Mouse (Mus musculus) T-helper 2 cell (primary cell): ENCODE measurements around the gene Rnasek.

Source experiments
- in situ Hi-C: fragments of 300-600 bp; cut with MboI, MseI; formaldehyde crosslinking; loops from one replicate; pipeline ENCODE4 v1.15.1; 2025; ENCODE audit warnings: high pct_unique_total_duplicates

Gene Rnasek

DNA sequence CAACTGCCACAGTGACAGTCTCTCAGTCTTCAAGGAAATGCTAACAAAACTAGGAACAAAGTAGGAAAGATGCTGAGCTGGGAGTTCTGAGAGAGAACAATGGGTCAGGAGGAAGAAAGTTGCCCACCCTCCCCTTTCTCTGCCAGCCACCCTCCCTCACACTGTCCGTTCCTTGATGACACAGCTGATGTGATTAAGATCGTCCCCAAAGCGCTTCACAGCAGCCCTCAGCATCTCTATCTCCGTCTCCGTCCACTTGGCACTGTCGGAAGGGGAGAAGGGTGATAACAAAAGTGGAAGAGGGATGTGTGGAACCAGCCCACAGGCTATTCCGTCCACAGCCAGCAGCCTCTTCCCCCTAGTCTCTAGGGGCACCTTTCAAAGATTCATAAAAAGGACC lies 2.9 kb downstream of the Rnasek start:
- in situ Hi-C loops = no loop called here

GRCm38 (mm10) chr11:70235254-70235900 lies 4.3 kb downstream of the Rnasek start:
- in situ Hi-C loops = no loop called here

DNA sequence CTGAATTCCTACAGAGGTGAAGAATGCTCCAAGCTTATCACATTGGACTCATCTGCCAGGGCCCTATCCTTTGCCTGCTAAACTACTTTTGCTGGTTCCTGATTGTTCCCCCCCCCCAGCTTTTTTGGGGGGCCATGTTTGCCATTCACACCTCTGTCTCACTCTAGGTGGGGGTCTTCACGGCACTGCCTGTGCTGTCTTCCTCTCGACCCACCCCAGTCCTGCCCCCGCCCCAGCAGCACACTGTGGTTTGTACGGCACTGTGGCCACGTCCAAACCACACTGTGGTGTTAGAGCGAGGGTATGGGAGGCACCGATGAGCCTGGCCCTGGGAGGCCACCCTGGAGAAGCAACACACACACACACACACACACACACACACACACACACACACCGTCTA lies 5.1 kb downstream of the Rnasek start:
- in situ Hi-C loops = no loop called here

DNA sequence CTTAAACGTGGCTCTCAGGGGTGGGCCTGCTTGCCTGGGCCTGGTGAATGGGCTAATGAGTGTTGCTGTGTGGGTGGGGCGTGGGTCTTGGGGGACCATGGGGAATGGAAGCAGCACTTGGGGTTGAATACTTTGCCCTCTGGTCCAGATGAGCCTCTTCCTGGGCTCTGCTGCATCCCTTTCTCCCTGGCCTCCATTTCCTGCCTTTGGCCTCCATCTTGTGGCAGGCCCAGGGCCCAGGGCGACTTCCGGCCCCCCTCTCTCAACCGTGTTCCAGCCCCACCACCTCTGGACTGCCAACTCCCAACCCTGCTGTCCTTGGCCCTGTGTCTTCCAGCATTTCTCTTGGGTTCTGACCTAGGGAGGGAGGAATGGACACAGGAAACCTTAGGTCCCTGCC lies 5.6 kb downstream of the Rnasek start:
- in situ Hi-C loops = no loop called here

GRCm38 (mm10) chr11:70233016-70233415 lies 6.6 kb downstream of the Rnasek start:
- in situ Hi-C loops = no loop called here

DNA sequence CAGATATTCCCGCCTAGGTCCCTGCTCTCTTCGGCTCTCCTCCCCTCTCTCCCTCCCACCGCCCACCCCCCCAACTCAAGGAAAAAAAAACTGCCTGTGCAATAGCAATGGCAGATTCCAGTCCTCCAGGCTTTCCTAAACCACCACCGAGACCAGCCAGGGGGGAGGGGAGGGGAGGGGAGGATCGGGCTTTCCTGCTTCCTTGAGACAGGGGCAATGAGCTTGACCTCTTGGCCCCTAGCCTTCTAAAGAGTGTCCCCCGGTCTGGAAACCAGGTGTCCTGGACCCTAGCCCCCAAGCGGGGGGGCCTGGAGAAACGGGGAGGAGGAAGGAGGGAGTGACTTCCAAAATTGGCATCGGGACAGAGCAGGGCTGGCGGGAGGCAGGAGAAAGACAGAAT lies 7.1 kb downstream of the Rnasek start:
- in situ Hi-C loops = no loop called here

DNA sequence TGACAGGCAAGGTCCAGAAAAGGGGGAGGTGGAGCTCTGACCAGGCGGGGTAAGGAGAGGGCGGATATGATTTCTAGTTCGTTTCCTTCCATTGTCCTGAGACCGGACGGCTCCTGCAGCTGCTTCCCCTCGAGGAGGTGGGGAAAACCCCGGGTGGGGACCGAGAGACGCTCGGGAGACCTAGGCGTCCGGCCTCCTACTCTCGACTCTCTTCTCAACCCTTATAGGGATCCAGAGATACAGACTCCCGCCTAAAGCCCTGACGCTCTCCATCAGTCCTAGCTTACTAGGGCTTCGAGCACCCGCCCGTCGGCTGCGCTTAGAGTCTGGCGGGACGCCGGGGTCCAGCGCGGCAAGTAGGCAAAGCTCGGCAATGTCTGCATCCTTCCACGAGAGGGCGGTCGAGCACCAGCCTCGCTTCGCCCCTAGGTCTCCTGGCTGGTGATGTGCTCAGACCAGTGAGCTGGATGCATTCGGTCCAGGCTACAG lies 9.4 kb downstream of the Rnasek start:
- in situ Hi-C loops = no loop called here

DNA sequence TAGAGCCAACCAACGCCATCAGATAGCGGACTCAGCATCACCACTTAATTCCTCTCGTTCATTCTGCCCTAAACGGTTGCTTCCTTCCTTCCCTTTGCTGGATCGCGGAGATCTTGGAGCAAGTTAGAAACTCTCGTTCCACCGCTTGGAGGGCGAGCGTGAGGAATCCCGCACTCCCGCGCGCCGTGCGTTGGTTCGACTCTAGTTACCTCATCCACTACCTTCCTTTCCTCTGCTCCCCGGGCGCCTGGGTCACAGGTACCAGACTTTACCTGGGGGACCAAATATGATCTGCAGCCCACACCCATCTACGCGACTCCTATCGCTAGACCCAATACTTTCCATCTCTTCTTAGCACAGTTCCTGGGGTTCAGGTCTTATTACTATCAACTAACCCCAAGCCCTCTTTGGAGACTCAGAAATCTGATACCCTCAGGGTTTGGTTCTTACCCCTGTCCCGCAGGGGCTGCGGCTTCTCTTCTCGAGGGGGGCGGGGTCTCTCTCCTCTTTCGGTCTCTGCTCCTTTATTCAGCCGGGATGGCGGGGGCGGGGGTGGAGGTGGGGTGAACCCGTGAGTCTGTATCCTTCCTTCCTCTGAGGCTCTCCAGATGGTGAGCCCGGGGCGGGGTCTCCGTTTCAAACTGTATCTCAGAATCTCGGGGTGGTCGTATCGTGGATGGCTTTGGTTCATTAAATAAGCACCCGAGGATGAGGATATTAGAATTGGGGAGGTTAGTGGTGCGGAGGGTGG lies 10.2 kb downstream of the Rnasek start, which contains the start of gene Bcl6b:
TSS of gene Bcl6b (minus strand) at position 539 of the 751 bp plus-strand sequence.
- in situ Hi-C loops = no loop called here

- in situ Hi-C loops = no loop called here
Measured at GRCm38 (mm10) chr11:70228828-70229227, 10.8 kb downstream of the Rnasek start.

- in situ Hi-C loops = no loop called here
Measured at GRCm38 (mm10) chr11:70227661-70228245, 11.9 kb downstream of the Rnasek start.

- in situ Hi-C loops = no loop called here
Measured at GRCm38 (mm10) chr11:70227126-70227525, 12.5 kb downstream of the Rnasek start.

DNA sequence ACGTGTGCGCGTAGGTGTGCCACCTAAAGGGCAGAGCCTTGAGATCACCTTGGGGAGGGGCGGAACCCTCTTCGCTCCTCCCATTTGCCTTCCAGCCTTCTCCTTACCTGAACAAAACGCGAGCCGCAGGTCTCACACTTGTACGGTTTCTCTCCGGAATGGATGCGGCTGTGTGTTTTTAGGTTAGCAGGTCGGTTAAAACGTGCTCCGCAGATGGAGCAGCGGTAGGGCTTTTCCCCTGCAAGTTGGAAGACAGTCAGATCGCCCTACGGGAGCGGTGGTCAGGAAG lies 13.1 kb downstream of the Rnasek start:
- in situ Hi-C loops = no loop called here

GRCm38 (mm10) chr11:70225798-70226601 lies 13.6 kb downstream of the Rnasek start:
- in situ Hi-C loops = no loop called here

GRCm38 (mm10) chr11:70223724-70224123 lies 15.9 kb downstream of the Rnasek start:
- in situ Hi-C loops = no loop called here

DNA sequence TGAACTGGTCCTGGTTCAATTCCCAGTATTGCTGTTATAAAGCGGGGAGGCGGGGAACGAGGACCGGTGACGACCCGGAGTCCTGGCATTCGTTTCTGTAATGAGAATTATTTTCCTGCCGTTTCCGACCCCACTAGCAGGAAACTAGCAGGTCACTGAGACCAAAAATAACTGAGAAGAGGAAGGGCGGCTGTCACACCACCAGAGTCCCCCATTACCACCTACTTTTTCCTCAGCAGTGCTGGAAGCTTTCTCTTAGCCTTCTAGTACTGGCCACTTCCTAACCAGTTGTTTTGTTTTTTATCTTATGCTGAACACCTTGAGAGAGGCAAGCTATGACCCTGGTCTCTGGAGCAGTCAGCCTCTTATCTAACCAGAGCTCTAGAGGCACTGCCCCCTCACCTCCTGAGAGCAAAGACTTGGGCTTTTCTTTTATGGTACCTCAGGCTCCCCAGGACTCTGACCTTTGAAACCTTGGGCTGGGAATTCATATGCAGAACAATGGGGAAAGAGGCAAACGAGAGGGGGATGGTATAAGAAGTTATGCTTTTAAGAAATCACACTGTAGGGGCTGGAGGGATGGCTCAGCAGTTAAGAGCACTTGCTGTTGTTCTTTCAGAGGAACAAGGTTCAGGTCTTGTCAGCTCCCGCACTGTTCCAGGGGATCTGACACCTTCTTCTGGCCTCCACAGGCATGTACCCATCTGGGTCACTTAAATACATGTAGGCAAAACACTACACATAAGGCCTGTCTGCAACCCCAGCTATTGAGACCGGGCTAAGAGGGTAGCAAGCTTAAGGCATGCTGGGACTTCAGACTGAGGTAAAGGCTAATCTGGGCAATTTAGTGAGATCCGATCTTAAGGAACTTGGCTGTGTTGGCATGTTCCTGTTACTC lies 17.8 kb downstream of the Rnasek start:
- in situ Hi-C loops = no loop called here

DNA sequence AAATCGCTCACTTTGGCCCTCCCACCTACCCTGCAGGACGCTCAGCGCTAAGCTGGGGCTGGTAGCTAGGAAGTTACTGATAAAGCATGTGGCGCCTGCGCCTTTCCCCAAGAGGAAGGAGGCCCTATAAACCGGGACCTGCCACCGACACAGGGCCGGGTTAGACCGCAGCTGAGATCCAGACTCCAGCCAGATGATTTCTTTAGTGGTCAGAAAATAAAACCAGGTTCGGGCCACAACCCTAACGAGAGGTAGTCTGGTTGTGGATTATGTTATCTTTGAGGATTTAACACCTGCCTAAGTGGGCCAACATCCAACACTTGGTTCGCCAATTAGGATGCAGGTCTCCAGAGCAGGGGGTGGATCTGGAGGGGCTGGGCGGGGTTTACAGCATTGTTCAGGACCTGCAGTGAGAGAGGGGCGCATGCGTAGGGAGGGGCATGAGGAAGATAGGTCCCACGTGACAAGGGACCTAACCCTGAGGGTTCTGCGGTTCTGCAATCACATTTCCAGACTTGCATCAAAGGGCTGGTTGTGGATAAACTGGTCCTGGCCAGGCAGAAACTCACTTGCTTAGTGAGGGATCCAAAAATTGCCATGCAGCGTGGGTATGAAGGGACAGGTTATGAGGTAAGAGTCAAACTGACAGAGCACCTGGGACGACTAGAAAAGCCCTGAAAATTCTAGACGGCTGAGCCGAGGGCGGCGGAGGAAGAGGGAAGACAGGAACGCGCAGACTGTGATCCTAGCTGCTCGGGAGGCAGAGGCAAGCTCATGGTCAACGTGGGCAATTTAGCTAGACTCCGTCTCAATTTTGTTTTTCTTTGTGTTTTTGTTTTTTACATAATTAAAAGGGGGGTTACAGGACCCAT lies 18.7 kb downstream of the Rnasek start, which contains the start of gene Slc16a13:
TSS of gene Slc16a13 (minus strand) at position 334 of the 872 bp plus-strand sequence.
- in situ Hi-C loops = no loop called here

- in situ Hi-C loops = no loop called here
Measured at GRCm38 (mm10) chr11:70220323-70220722, 19.3 kb downstream of the Rnasek start.

- in situ Hi-C loops = no loop called here
Measured at GRCm38 (mm10) chr11:70219873-70220272, 19.8 kb downstream of the Rnasek start.

GRCm38 (mm10) chr11:70218741-70219470 lies 20.7 kb downstream of the Rnasek start:
- in situ Hi-C loops = no loop called here
